Mouse (Mus musculus) megakaryocyte, embryonic 14.5 days (primary cell): ENCODE measurements around the gene Dgkg.

Experiments used
- FLI1 ChIP-seq: IDR thresholded peaks from 2 replicates; pipeline ENCODE4 v1.6.1; 2012; ENCODE audit warnings: low read length, inconsistent platforms, mixed read lengths
- GATA1 ChIP-seq: IDR thresholded peaks from 3 replicates; pipeline ENCODE4 v1.6.1; 2012; ENCODE audit warnings: mixed read lengths, low read length, inconsistent platforms, borderline replicate concordance

DNA sequence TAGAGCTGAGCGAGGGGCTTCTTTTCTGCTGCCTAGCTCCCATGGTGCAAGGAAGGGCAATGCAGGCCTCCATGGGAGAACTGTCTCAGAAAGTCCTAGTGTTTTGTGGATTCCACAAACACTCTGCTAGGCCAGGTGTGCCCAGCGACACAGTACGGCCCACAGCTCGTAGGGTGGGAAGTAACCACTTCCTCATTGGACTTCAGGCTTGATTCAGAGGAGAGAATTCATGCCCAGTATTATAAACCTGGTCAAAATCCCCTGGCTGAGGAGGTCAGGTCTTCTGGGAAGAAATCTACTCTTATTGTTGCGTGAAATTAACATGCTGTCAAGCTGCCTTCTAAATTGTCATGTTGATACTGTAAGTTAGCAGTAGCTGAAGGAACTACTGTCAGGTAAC, 31.0 kb downstream of the Dgkg start:
- TF ChIP-seq GATA1 (no peak), FLI1 (no peak)
